Mouse (Mus musculus) lung, postnatal 25 days (tissue): ENCODE measurements around the gene Nat8f6.
"Not testable (repeated sequence)": the region's sequence is repeated elsewhere in the genome, so short reads cannot be mapped to it uniquely, and the experiment has no call there.

Experiments used
- DNase-seq: peaks from one replicate; pipeline ENCODE4 v3.0.0; 2022; ENCODE audit warnings: low spot score

Gene Nat8f6

DNA sequence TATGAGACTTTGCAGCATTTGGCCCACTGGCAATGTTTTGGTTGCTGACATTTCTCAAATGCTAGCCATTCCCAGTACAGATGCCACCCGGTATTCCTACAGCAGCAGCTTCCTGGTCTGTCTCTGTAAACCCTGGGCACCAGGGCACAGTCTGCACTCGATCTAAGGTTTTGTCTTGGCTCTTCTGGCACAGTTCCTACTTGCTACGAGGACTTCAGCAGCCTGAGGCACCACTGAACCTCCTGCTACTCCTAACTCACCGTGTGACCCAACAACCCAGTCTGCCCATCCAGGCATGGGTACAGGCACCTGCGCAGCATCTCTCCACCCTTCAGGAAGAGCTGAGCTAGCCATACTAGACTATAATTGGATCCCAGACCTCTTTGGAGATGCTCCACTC lies 15.3 kb upstream of the Nat8f6 start:
- not testable (repeated sequence) for DNase-seq

DNA sequence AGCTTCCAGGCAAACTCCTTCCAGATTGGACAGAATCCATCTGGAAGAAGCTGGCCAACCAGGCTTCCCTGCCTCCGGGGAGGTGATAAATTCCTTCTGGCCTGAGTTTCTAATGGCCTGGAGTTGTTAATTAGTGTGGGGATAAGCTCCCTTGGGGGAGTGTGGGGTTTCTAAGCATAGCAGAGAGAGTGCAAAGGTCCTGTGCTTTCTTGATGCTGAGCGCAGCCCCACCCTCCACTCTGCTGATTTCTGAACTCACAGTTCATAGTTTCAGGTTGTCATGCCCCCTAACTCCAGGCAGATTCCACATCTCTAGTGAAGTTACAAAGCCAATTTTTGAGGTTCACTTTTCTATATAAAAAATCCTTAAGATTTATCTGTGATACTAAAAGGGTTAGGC lies 14.3 kb upstream of the Nat8f6 start:
- not testable (repeated sequence) for DNase-seq

DNA sequence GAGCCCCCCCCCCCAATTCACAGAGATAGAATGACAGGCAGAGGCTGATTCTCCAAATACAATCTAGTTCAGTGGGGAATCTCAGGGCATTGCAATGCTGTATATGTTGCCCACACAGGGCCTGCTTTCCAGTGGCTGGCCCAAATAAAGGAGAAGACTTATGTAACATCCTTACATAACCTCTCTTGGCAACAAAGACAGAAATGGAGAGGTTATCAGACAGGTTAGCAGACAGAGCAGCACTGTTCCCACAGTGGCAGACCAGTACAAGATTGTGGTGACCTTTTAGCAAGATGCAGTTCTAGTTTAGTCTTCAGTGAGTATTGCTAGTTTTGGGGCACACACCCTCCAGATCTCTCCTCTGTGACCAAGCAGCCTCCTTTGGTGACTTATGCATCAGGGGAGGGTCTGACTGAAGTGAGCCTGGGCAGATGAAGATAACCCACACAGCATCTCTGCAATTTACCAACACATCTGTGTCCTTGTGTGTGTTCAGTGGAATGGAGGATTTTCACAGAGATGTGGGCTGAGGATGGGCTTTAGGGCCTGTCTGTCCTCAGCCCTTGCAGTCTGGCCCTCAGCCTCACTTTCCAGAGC lies 13.8 kb upstream of the Nat8f6 start:
- DNase-seq, result peak; percentile 24

DNA sequence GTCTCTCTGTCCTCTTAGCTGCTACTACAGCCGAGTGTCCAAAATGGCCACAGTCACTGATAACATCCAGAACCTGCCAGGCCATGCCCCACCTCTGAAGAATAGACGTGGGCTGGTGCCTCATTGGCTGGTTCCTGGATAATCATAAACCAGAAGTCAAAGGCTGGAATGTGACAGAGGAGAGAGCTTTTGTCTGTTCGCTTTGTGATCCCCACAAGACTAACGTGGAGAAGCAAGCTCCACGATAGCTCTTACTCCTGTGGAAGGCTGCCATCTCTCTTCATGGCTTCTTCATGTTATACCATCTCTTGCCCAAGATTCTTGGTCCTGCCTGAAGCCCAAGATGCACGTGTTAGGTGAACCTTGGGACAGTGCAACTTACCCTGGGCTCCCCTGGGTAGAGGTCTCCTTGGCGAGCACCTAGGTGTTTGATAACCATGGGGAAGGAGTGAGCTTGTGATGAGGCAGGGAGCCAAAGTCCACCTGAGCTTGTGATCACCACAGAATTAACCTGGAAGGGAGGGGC lies 11.1 kb upstream of the Nat8f6 start, which contains the start of gene Nat8:
Gene Nat8 (minus strand): TSS at position 287 of the 526 bp plus-strand sequence.
- DNase-seq, result no peak

DNA sequence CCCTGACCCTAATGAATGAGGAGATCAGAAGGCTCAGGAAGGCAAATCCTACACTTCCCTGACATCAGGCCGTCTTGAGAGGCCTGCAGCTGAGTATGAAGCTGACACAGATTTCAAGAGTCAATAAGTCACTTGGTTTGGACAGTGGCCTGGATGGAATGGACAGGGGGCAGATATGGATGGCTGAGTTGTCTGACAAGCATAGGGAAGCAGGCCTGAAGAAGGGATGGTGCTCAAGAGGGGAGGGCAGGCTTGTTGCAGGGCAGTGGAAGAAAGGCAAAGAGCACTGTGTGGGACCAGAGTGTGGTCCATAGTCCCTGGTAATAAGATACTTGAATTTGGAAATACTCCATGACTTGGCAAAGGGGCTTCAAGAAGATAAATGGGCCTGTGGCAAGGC lies 8.7 kb upstream of the Nat8f6 start:
- DNase-seq, result no peak

DNA sequence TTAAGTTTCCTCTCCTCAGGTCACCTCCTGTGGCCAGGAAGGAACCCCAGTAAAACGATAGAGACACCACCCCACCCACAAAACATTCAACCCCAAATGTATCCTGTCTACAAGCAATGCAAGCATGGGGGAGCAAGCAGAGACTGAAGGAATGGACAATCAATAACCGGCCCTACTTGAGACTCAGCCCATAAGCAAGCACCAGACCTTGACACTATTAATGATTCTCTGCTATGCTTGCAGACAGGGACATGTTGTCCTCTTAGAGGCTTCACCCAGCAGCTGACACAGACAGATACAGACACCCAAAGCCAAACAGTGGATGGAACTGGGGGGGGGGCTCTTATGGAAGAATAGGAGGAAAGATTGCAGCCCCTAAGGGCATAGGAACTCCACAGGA lies 5.1 kb upstream of the Nat8f6 start:
- DNase-seq, result no peak

DNA sequence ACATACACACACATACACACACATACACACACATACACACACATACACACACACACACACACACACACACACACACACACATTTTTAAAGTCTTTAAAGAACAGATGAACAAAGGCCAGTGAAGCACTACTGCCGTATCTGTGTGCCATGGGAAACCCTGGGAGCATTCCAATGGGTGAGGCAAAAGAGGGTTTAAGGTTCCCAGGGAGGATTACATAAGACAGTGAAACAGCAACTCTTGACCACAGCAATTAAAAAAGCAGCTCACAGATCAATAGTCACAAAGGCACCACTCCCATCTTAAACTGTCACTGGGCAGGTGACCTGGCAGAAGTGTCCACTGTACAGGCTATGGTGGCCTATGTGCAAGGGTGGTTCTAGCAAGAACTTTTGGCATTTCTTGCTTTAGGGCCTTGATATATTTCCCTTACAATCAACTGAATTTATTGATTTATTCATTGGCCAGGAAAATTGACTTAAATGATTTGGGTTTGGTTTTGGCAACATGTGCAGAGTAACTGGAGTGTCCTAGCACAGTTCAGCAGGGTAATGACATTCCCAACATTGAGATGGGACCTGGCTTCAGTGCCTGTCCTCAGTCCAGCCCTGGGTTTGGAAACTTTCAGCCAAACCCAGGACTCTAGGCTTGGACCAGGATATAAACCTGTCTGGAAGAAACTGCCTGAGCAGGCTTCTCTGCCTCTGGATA lies 2.8 kb upstream of the Nat8f6 start:
- no peak for DNase-seq

DNA sequence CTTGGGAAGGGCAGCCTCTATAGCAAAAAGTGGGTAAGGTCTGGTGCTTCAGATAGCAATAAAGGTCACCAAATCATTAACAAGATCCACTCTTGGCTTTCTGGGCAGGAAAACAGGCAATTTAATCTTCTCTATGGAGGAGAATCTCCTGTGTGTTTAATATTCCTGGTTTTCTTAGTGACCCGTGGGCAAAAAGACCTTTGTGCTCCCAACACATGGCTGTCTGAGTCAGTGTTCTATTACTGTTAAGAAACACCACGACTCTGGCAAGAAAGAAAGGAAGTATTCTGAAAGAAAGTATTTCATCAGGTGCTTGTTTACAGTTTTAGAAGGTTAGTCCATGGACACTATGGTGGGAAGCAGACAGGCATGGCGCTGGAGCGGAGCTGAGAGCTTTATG lies 1.5 kb upstream of the Nat8f6 start:
- no peak for DNase-seq

DNA sequence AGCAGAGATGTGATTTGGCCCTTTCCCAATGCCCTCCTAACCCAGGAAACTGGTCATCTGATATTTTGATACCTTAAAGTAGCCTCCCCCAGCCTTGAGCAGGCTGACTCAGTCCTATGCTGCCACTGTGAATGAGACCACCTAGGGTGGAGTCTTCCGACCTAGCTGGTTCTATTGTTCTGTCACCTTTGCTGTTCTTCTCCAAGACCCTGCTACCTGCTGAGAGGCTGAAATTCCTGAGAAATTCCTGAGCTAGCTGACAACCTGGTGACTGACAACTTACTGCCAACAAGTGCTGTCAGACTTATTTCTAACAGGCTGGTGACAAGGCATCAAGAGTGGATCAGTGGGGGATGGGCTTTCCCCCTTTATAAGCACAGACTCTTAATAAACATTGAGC lies 2.4 kb downstream of the Nat8f6 start:
- DNase-seq, result no peak

DNA sequence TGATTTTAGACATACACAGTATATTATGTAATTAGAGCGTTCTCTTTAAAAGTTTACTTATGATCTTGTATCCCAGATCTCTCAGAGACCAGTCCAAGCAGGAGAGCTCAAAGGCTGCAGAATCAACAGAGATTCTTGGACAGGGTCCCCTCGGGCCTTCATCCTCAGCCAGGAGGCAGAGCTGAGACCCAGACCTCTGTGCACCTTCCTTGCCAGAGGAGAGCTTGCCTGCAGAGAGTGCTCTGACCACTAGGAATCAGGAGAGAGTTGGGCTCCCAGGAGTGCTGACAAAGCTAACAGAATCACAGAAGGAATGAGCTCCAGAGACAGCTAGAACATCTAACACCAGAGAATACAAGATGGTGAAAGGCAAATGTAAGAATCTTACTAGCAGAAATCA lies 7.4 kb downstream of the Nat8f6 start:
- no peak for DNase-seq

DNA sequence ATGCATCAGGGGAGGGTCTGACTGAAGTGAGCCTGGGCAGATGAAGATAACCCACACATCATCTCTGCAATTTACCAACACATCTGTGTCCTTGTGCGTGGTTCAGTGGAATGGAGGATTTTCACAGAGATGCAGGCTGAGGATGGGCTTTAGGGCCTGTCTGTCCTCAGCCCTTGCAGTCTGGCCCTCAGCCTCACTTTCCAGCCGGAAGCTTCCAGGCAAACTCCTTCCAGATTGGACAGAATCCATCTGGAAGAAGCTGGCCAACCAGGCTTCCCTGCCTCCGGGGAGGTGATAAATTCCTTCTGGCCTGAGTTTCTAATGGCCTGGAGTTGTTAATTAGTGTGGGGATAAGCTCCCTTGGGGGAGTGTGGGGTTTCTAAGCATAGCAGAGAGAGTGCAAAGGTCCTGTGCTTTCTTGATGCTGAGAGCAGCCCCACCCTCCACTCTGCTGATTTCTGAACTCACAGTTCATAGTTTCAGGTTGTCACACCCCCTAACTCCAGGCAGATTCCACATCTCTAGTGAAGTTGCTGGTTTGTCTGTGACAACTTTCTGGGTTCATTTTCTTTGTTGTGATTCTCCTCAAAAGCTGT lies 9.7 kb downstream of the Nat8f6 start:
- DNase-seq, result not testable (repeated sequence)

DNA sequence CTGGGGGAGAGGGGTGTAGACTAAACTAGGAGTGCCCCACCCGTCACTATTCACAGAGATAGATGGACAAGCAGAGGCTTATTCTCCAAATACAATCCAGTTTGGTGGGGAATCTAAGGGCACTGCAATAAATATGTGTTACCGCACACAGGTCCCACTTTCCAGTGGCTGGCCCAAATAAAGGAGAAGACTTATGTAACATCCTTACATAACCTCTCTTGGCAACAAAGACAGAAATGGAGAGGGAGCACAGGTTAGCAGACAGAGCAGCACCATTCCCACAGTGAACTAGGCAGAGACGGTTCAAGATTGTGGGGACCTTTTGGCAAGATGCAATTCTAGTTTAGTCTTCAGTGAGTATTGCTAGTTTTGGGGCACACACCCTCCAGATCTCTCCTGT lies 10.2 kb downstream of the Nat8f6 start:
- DNase-seq, result not testable (repeated sequence)

DNA sequence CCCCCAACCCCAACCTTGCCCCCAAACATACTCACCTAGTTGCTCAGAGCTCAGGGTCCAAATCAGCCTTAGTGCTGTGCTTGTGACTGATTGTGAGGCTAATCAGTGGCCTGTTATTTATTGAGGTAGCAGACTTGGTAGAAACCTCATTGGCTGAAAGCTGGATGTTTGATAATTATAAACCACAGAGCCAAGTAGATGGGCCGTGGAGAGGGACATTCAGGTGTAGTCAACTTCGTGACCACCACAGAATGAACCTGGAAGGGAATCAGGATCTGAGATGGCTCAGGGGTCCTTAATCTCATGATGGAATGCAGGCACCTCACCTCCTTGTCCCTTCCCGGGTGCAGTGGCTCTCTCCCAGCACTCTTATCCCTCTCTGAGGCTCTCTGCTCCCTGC lies 11.0 kb downstream of the Nat8f6 start:
- not testable (repeated sequence) for DNase-seq

DNA sequence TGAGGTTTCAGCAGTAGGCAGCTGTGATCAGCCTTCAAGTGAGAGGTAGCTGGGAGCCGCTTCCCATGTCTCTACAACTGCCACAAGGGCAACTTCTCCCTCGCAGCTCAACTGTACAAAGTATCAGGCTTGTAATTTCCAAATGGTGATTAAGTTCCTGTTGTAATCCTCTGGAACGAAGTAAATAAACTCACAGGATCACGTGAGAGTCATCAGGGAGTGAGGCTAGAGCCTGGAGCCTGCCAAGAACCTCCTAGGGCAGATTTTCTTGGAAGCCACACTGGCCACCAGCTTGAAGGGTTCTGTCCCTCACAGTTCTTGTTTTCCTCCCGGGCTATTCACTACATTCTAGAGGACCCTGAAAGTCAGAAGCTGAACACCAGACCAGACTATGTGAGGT lies 17.6 kb downstream of the Nat8f6 start:
- peak; percentile 48 for DNase-seq

DNA sequence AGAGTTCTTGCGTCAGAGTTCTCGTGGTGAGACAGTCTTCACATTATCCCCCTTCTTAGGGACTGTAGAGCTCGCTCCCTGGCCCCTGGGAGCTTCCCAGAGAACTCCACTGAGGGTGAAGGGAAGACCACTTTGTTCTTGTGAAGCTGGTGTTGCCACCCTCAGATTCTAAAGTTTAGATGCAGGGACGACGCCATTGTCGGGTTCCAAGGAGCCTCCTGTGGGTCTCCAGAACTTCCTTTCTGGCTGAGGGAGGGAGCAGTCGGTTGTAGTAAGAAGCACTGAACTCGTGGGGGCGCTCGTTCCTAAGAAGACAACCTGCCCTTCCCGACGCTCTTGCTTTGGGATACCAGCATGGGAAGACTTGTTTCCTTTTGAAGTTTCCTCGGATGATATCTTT lies 55.2 kb downstream of the Nat8f6 start, which contains the start of gene Nat8f3:
Gene Nat8f3 (minus strand): TSS at position 223 of the 400 bp plus-strand sequence.
- DNase-seq, result peak; percentile 16

DNA sequence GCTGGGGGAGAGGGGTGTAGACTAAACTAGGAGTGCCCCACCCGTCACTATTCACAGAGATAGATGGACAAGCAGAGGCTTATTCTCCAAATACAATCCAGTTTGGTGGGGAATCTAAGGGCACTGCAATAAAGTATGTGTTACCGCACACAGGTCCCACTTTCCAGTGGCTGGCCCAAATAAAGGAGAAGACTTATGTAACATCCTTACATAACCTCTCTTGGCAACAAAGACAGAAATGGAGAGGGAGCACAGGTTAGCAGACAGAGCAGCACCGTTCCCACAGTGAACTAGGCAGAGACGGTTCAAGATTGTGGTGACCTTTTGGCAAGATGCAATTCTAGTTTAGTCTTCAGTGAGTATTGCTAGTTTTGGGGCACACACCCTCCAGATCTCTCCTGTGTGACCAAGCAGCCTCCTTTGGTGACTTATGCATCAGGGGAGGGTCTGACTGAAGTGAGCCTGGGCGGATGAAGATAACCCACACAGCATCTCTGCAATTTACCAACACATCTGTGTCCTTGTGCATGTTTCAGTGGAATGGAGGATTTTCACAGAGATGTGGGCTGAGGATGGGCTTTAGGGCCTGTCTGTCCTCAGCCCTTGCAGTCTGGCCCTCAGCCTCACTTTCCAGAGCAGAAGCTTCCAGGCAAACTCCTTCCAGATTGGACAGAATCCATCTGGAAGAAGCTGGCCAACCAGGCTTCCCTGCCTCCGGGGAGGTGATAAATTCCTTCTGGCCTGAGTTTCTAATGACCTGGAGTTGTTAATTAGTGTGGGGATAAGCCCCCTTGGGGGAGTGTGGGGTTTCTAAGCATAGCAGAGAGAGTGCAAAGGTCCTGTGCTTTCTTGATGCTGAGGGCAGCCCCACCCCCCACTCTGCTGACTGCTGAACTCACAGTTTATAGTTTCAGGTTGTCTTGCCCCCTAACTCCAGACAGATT lies 57.4 kb downstream of the Nat8f6 start:
- DNase-seq, result not testable (repeated sequence)

DNA sequence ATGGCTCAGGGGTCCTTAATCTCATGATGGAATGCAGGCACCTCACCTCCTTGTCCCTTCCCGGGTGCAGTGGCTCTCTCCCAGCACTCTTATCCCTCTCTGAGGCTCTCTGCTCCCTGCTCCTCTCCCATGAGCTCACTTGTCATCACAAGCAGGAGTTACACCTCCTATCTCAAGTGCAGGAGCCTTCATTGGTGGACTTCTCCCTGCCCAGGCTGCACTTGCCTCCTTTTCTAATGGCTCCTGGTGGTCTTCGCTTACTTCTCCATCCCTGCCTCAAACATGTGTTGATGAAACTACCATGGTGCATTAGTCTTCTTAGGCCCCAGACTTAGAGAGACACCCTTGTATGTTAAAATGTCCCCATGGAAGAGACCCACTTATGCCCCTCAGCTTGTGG lies 58.1 kb downstream of the Nat8f6 start:
- DNase-seq, result not testable (repeated sequence)
